Comparison of ENCODE assay signal across 8 mouse cellular contexts in the genomic region with DNA sequence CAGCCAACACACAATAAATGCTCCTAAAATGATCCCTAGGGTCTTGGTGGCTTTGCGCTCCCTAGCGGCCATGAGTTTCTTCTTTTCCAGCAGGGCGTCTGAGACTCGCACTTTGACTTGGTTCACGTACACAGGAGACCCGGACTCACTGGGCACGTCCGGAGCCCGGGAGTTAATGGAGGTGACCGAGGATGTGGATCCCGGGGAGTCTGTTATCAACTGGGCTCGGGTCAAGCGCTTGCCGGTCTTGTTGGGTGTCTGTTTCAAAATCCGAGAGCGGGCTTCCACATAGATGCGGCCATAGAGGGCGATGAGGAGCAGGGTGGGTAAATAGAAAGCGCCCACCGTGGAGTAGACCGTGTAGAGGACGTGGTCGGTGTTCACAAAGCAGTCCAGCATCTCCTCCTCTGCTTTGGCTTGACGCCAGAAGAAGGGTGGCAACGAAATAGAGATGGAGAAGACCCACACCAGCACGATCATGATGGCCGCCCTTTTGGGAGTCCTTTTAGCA. TPM values are rescaled to one million over a fixed set of nuclear protein-coding genes. Genes with fewer than 3 reads are reported as not detected.
A peak's percentile ranks its signal among the peaks of the same experiment; 100 is the strongest.
DNase-seq lines count a peak whose midpoint lies in the region; ATAC-seq lines count a peak whose summit lies in the region.

No protein-coding gene starts in this region.

- 4% methylated on average over 27 of the region's 27 CpGs for WGBS in embryonic facial prominence, embryonic 14.5 days
- WGBS in hindbrain, embryonic 11.5 days, result 1% methylated on average over 27 of the region's 27 CpGs
- WGBS in midbrain, embryonic 15.5 days, result 4% methylated on average over 27 of the region's 27 CpGs

- H3K27ac ChIP-seq in embryonic facial prominence, embryonic 14.5 days (replicated peaks; ENCODE audit: low read depth, low read length), result no peak overlapping the region
- H3K27ac ChIP-seq in hindbrain, embryonic 11.5 days (ENCODE audit: low read depth, low read length), result no peak overlapping the region
- H3K27ac ChIP-seq in midbrain, embryonic 15.5 days, result peak overlapping the region; percentile 68; the same call in 1 of the 2 replicates

- DNase-seq in thymus, postnatal 14 days, result peak; percentile 3
- no peak for DNase-seq in thymus, postnatal 10 days (ENCODE audit: low spot score in 2 of 2)
- peak; percentile 28 for DNase-seq in embryonic facial prominence, embryonic 14.5 days (ENCODE audit: low spot score)
- DNase-seq in hindbrain, embryonic 11.5 days (ENCODE audit: low spot score), result peak; percentile 53
- DNase-seq in left cerebral cortex, postnatal 14 days (ENCODE audit: low spot score in 2 of 2), result peak; percentile 25 to 26
- no peak for DNase-seq in T-cell, adult 2 months (ENCODE audit: low spot score)
- no peak for DNase-seq in cerebellum, adult 9-10 months

- peak overlapping the region; percentile 99 for H3K4me2 ChIP-seq in embryonic facial prominence, embryonic 14.5 days (ENCODE audit: low read depth, low read length)
- H3K4me2 ChIP-seq in hindbrain, embryonic 11.5 days (replicated peaks; ENCODE audit: low read depth, low read length), result peak overlapping the region; percentile 99
- peak overlapping the region; percentile 88 for H3K4me2 ChIP-seq in midbrain, embryonic 15.5 days

- intact Hi-C loops in left cerebral cortex, postnatal 14 days (cut with DNase I), result loop anchor here (10.0 kb wide), 2 partner anchors 1183 to 1327 kb away; no protein-coding TSS in a partner anchor

- H3K27me3 ChIP-seq in embryonic facial prominence, embryonic 14.5 days (replicated peaks; ENCODE audit: control insufficient read depth, insufficient read depth, low read length), result peaks cover 31% of the 10 kb centered on the region
- peaks cover 17% of the 10 kb centered on the region for H3K27me3 ChIP-seq in hindbrain, embryonic 11.5 days (ENCODE audit: control insufficient read depth, insufficient read depth, low read length)
- H3K27me3 ChIP-seq in midbrain, embryonic 15.5 days (replicated peaks), result peaks cover 27% of the 10 kb centered on the region

- H3K36me3 ChIP-seq in embryonic facial prominence, embryonic 14.5 days (ENCODE audit: control insufficient read depth, insufficient read depth, low read length), result no peaks in the 10 kb centered on the region
- no peaks in the 10 kb centered on the region for H3K36me3 ChIP-seq in hindbrain, embryonic 11.5 days (ENCODE audit: control insufficient read depth, insufficient read depth, low read length)
- H3K36me3 ChIP-seq in midbrain, embryonic 15.5 days (replicated peaks), result no peaks in the 10 kb centered on the region

- peak overlapping the region; percentile 73 for H3K4me3 ChIP-seq in embryonic facial prominence, embryonic 14.5 days (ENCODE audit: low read depth, low read length)
- peak overlapping the region; percentile 78 for H3K4me3 ChIP-seq in hindbrain, embryonic 11.5 days (ENCODE audit: low read depth, low read length)
- peak overlapping the region; percentile 62 for H3K4me3 ChIP-seq in midbrain, embryonic 15.5 days

- peak overlapping the region; percentile 70; the same call in 1 of the 2 replicates for H3K9ac ChIP-seq in embryonic facial prominence, embryonic 14.5 days (ENCODE audit: low read depth, low read length)
- H3K9ac ChIP-seq in hindbrain, embryonic 11.5 days (ENCODE audit: low read depth, low read length), result no peak overlapping the region
- peak overlapping the region; percentile 49; the same call in 1 of the 2 replicates for H3K9ac ChIP-seq in midbrain, embryonic 15.5 days

- peaks cover 23% of the 10 kb centered on the region; the same call in 1 of the 2 replicates for H3K4me1 ChIP-seq in embryonic facial prominence, embryonic 14.5 days (ENCODE audit: control insufficient read depth, insufficient read depth, low read length)
- no peaks in the 10 kb centered on the region for H3K4me1 ChIP-seq in hindbrain, embryonic 11.5 days (replicated peaks; ENCODE audit: control insufficient read depth, insufficient read depth, low read length)
- H3K4me1 ChIP-seq in midbrain, embryonic 15.5 days, result peaks cover 30% of the 10 kb centered on the region

- no peak for ATAC-seq in embryonic facial prominence, embryonic 14.5 days (ENCODE audit: low read depth)
- ATAC-seq in hindbrain, embryonic 11.5 days (ENCODE audit: low FRiP score), result peak; percentile 12; the same call in 1 of the 2 replicates
- ATAC-seq in midbrain, embryonic 15.5 days (replicated peaks), result 0 out of 2 replicates have a peak, but pooled peaks have one; percentile 2

- H3K9me3 ChIP-seq in embryonic facial prominence, embryonic 14.5 days (ENCODE audit: control insufficient read depth, low read length), result no peaks in the 10 kb centered on the region
- H3K9me3 ChIP-seq in hindbrain, embryonic 11.5 days (ENCODE audit: control insufficient read depth, low read length), result no peaks in the 10 kb centered on the region
- H3K9me3 ChIP-seq in midbrain, embryonic 15.5 days, result no peaks in the 10 kb centered on the region

RNA-seq across cellular contexts. Expression of a gene that starts 2.0 kb away (rescaled TPM):
- 0.79 and 0.84 TPM in 2 replicates for polyA plus RNA-seq in embryonic facial prominence, embryonic 14.5 days (2014; fragmentation: Nextera tagmentation; extraction: Ambion mirVana)
- 1.1 and 1.2 TPM in 2 replicates for polyA plus RNA-seq in hindbrain, embryonic 11.5 days (2014; fragmentation: Nextera tagmentation; extraction: Ambion mirVana)
- total RNA-seq in left cerebral cortex, postnatal 14 days (2021), result 1 to 10 TPM; 7.7 to 10.0 TPM
- polyA plus RNA-seq in midbrain, embryonic 15.5 days (2015; fragmentation: Nextera tagmentation; extraction: Ambion mirVana), result 4.2 and 5.1 TPM in 2 replicates

Comparison
In these comparisons a context has a peak if more than half of its experiments do, and no peak if none do; other contexts are left out.
1. DNase-seq: peak in thymus, postnatal 14 days (single experiment), embryonic facial prominence, embryonic 14.5 days (single experiment), hindbrain, embryonic 11.5 days (single experiment) and left cerebral cortex, postnatal 14 days (2 of 2); none in thymus, postnatal 10 days (0 of 2), T-cell, adult 2 months (single experiment) and cerebellum, adult 9-10 months (single experiment).
2. Peak in every context shown above with its lines, with median percentiles within 50 percentile points of each other: H3K4me2 ChIP-seq and H3K4me3 ChIP-seq.